Mouse (Mus musculus) granulocyte monocyte progenitor cell, adult 5-6 weeks (primary cell): ENCODE results near the gene Zcchc24. TPM values are rescaled to one million over a fixed set of nuclear protein-coding genes. Genes with fewer than 3 reads are reported as not detected.

Experiments used
- ATAC-seq: replicated peaks from 2 replicates; pipeline ENCODE4 v1.8.0; 2016; ENCODE audit warnings: mild to moderate bottlenecking, moderate TSS enrichment, inconsistent platforms; ENCODE audit not compliant: poor library complexity, severe bottlenecking
- total RNA-seq, 2 experiments: library from RNA; stranded (forward) in 1 of 2; stranded (reverse) in 1 of 2; fragments of 200-712, 200-1000 nt in 1 of 2; fragments of >200 nt in 1 of 2; fragmentation: Nextera tagmentation in 1 of 2; gene quantifications; 2 replicates each; pipeline ENCODE4 v1.2.3; 2014 to 2017

Zcchc24 gene
- total RNA-seq, 2 experiments from 2014 or later, result 0.54 to 1.3 TPM

DNA sequence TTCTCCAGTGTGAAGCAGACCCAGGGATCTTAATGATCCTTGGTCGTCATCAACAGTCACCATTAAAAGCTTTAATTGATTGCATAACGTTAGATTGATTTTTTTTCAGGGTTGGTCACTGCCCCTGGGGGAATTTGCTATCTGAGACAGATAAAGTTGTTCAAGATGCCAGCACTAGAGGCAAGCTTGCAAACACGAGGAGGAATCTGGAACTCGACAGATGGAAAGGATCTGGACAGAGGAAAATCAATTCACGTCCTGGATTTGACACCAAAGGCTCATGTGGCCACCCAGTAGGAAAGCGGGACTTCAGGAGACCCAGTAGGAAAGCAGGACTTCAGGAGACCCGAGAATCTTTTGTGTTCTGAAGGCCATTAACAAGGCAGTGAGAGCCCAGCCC is 14.4 kb upstream of the Zcchc24 start:
- no peak for ATAC-seq

DNA sequence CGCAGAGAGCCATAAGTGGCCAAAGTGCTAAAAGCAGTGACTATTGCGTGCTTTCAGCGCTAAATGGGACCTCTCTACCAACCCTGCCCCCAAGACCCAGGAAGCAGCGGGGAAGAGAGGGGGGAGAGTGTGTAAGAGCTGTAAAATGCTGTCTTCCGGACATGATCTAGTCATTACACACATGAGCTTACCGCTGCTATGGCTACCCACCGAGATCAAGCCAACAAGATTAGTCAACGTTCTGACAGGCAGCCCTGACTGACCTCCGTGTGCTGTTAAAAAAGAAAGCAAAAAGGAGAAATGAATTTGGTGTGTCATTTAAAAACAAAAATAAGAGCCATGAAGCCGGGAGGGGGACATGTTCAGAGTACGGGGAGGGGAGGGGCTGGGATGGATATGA is 11.8 kb upstream of the Zcchc24 start:
- peak; percentile 93 for ATAC-seq

DNA sequence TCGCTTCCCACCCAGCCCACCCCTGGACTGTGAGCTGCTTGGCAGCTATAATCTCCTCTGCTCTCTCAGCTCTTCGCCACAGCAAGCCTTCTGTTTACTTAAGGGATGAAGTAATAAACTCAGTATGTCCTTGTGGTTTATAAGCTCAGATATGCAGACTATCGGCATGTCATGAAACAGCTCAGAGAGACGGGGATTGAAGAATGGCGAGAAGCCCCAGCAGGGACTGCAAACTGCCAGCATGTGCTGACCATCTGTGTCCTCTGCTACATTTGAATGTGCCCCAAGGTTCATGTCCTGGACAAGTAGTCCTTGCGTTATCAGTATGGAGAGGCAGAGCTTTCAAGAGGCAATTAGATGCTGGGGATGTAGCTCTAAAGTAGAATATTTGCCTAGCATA is 7.5 kb upstream of the Zcchc24 start:
- no peak for ATAC-seq

DNA sequence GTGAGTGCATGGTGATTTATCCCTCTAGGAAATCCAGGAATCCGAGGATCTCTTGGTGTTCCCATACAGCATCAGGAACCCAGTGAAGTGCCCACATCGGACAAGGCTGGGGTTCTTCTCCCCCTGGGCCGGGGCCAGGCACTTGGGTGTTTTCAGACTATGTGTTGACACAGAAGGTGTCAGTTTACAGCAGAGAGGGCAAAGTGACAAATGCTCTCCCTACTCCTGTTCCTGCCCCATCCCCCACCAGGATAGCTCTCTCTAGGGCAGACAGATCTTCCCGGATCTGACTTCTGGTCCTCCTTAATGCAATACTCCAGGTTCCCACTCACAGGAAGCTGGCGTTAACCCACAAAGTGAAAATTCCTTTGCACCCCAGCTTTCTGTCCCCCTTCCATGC is 5.3 kb upstream of the Zcchc24 start:
- ATAC-seq, result no peak

DNA sequence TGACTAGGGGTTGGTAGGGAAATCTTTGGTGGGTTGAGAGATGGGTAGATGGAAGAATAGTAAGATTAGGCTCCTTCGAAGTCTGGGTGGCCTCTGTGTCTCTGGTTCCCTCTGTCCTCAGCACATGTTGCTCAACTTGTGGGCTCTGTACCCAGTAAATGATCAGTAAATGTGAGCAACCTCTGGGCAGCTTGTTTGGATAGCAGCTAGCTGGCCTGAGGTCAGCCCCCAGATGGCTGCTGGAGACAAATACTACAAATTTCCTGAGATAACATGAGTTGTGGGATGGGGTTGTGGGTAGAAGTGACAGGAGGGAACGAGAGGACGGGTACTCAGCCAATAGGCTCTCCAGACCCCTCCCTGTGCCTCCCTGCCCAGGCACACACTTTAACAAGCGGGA is 4.2 kb upstream of the Zcchc24 start:
- ATAC-seq, result no peak

DNA sequence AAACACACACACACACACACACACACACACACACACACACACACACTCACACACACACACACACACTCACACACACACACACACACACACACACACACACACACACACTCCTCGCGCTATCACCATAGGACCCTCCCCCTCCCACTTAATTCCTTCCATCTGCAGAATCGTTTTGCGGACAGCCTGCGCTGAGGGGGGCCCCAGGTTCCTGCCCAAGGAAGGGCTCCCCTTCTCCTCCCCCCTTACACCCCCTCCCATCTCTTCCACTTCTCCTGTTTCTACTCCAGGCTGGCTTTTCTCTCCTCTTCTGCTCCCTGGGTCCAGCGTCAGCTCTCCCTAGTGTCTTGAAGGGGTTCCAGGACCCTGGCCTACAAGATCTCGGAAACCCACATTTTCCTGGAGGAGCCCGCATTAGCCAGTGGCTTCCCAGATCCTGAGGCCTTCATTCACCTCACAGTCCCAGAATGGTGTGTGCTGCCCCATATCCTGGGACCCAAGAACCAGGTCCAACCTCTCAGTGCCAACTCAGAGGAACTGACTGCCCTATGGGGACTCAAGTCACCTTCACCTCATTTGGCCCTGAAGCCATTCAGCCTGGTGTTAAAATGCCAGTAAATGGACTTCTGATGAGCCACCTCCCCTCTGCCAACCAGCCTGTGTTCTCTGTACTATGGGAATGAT is 927 bp upstream of the Zcchc24 start:
- ATAC-seq, result no peak

DNA sequence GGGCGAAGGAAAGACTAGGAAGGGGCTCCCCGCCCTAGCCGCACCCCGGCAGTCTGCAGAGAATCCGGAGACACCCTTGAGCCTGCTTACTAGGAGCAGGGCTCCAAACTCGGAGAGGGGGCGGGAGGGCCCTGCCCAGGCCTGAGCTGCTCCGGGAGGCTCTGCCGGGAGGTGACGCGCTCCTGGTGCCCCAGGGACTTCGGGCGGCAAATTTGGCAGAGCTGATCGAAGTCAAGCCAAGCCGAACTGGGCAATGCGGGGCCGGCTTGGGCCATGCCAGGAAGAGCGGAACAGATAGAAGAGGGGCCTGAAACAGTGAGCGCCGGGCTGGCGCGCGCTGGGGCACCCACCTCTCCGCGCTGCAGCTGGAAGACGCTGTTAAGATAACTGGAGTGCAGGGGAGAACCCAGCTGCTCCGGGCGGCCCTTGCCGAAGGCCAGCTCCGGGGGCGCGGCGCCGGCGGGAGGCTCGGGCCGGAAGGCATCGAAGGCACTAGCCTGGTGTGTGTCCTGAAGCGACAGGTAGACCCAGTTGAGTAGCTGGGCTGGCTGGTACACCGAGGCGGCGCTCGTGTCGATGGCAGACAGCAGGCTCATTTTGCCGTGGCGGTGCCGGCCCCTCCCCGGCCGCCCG is 462 bp downstream of the Zcchc24 start:
- ATAC-seq, result peak; percentile 34

DNA sequence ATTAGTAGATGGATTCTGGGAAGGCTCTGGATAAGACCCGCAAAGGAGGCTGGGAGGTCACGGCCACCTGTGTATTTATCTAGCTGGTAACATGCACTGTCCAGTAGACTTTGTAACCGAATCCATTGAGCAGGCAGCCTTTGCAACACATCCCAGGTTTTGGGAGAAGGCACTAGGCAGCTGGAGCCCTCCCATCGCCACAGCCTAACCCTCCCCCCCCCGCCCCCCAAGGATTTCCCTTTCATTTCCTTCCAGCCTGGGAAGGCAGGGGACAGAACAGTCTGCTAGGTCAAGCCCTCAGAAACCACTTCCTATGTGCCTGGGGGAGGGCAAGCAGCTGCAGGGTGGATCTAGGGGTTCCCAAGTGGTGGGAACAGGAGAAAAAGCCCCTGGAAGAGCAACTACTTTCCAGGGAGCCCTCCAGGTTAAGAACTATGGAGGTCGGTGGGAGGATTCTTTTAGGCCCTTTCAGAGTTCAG is 1.1 kb downstream of the Zcchc24 start:
- peak; percentile 36 for ATAC-seq

DNA sequence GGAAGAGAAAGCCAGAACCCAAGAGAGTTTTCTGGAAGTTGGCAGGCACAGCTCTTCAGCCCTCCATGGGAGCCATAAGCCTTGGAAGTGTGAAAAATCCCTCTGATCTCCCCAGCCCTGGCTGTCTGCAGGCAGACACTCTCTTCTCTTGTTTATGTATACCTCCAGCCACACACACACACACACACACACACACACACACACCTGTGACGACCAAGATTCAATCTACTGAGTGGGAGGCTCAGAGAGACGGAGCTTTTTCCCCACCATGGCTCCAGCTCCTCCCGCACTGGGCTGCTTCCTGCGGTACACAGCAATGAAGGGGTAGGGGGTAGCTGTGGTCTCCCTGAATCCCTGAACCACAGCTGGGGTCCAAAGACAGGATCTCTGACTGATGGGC is 2.4 kb downstream of the Zcchc24 start:
- ATAC-seq, result no peak

DNA sequence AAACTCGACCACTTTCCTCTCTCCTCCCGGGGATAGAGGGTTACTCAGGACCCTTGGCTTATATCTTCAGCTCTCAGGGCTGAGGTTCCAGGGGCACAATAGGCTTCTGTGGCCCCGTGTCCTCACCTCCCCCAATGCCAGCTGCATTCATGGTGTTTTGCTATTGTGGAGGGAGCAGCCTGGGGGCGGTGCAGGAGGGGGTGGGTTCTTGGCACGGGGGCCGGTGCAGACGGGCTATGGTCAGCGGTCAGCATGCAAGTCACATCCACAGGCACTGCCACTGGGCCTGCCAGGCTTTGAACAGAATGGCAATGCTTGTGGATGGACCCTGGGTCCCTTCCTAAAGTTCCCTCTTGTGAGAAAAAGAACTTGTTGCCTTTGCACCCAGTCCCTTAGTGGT is 2.9 kb downstream of the Zcchc24 start:
- ATAC-seq, result no peak

DNA sequence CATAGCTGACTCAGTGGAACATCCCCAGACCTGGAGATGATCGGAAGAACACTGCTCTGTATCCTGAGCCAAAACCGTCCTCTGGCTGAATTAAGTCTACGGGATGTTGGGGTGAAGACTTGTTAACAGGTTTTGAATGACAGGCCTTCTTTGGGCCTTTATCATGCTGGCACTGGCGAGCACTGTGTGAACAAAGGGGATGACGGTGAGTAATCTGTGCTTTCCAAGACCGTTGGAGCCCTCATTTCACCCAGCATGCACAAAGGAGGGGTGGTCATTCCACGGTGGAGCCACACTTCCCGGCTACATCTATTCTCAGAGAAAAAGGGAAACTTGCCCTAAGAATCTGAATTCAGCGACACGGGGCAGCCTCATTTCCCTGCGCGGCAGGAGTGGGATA is 3.7 kb downstream of the Zcchc24 start:
- ATAC-seq, result no peak

DNA sequence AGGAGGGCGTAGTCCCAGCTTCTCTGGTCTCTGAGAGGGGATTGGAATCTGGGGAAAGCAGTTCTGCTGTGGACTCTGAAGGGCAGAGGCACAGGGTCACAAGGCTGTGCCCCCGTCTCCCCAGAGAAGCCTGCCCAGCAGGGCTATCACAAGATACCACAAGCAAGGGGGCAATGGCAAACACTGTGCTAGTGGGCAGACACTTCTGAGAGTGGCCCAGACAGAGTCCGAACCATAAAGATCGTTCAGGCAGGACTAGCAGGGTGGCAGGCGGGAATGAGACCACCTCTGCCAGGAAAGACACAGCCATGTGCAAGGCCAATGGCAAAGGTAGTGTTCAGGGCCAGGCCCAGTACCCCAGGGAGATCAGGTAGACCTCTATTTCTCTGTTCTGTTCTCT is 7.7 kb downstream of the Zcchc24 start:
- no peak for ATAC-seq

DNA sequence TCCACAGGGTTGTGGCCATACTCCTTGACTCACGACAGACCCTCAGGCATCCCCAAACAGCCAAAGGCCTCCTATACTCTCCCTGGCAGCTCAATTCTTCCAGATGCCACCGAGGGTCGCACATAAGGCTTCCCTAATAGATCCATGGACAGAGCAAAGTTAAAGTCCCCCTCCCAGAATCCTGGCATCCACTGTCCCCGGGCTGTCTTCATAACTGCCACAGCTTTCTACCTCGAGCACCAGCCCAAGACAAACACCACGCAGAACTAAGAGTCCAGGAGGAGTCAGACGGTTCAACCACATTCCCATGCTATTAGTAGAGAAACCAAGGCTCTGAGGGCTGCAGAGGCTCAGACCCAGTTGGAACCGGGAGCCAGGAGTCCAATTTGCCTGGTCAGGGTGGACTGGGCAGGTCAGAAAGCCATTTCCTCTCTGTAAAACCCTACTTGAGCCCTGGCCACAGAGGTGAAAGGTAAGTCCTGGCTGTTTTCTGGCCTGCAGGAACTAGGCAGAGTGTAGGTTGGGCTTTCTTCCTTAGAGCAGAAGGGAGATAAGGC is 8.8 kb downstream of the Zcchc24 start:
- ATAC-seq, result no peak

DNA sequence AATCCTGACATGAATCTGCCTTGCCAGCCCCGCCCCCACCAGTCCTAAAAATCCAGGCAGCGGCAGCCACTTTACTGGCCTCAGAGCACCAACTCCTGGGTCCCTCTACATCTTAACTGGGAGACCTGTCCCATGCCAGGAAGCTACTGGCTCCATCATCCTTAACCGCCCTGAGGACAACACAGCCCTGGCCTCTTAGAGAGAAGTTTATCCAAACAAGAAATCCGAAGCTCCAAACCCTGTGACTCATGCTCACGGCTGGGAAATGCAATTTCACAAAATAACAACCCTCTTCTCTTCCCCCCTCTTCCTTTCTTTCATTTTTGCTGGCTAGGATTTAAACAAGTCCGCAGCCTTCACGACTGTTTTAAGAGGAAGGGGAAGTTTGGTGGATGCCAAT is 9.3 kb downstream of the Zcchc24 start:
- peak; percentile 50 for ATAC-seq

DNA sequence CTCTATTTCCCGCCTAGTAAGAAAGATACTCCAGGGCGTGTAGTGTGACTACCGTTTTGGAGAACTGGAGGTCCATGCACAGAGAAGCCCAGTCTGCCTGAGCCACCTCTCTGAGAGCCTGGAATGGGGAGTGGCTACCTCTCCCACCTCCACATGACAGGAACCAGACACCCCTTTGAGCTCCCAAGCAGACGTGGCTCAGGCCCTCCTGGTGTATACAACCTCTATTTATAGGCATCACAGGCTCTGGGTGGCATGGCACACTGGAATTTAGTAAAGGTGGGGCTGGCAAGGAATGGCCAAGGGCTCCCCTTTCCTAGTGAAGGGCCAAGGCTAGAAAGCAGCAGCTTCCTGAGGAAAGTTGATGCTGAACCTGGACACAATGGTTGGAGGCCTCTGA is 10.9 kb downstream of the Zcchc24 start:
- no peak for ATAC-seq

DNA sequence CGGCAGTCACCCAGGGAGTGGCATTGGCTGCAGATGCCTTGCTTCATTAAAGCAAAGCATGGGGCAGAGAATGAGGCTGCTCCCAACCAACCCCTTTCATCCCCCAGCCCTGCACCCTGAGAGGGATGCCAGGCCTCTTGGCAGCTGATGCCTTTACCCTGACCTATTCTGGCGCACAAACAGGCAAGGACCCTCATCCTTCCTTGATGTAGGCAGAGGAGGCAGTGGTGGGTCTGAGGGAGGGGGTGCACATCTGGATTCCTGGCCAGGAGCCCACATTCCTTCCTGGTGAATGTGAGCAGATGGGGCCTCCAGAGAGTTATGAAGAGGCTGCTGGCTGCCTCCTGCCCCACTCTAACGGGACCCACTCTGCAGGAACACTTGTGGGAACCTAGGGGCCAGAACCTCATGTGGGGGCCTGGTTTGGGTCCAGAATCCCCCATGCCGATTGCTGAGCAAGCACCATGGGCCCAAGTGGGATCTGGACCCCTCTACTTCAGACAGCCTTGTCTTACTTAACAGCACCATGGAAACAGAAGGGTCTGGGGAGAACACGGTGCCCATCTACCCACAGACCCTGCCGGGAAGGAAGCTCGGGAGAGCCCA is 12.4 kb downstream of the Zcchc24 start:
- ATAC-seq, result no peak

DNA sequence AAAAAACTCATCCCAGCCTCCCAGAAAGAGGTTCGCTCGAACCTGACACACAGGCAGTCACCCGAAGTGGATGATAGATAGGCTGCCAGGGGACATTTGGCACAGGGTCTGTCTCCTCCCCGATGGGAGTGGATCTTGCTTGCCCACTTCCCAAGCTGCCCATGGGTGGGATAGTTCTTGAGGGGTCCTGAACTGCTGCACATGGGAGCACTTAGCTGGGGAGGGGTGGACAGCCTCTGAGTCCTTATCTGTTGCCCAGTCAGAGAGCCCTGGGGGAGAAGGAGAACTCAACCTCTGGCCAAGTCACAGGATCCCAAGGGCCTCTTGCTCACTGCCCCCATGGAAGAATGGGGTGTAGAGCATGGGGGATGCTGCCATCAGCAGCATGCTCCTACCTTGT is 13.3 kb downstream of the Zcchc24 start:
- ATAC-seq, result no peak

DNA sequence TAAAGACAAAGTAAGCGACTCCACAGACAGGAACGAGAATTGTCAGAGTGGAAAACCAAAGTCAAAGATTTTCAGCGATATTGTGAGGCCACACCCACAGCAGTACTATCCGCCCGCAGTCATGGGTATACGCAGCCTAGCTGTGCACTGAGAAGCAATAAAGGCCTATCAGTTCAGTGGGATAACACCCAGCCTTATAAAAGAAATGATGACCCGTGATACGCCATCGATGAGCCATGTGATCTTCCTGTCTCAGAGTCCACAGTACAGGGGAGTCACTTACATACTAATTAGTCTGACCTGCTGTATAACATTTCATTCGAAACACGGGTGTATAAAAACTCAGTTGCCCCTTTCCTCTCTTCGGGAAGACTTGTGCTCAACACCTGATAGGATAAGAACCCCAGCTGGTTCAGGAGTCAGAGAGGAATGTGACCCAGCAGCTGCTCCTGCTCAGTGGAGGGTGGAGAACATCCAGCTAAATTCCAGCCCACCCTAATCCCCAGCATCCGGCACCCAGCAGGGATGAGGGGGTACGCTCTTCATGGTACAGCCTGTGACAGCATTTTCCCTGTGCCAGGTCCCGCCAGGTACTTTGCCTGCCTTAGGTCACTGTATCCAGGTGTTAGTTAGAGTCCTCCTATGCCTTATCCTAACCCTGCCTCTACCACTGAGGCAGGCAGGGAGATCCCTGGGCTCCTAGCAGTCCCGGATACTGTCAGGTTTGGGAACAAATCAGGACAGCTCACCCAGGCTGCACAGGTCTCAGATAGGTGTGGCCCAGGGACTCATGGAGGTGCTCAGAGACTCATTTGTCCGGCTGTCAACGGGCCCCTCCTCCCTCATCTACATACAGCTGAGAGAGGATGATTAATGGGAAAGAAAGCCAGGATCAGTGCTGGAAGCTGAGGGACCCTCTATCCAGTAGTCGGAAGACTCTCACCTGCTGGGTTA is 14.0 kb downstream of the Zcchc24 start:
- no peak for ATAC-seq

DNA sequence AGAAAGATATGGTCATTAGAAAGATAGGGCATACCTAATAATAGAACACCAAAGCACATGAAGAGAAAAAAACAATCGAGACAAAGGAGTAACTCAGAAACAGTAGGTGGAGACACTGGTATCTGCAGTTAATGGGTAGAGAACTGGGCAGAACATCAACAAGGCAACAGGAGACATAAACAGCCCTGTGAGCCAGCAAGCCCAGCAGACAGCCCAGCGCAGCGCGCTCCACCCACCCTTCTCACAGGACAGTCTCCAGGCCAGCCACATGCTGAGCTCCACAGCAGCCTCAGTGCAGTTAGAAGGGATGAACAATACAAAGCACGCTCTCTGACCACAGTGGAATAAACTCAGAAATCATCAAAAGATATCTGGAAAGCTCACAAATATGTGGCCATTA is 15.8 kb downstream of the Zcchc24 start:
- no peak for ATAC-seq

DNA sequence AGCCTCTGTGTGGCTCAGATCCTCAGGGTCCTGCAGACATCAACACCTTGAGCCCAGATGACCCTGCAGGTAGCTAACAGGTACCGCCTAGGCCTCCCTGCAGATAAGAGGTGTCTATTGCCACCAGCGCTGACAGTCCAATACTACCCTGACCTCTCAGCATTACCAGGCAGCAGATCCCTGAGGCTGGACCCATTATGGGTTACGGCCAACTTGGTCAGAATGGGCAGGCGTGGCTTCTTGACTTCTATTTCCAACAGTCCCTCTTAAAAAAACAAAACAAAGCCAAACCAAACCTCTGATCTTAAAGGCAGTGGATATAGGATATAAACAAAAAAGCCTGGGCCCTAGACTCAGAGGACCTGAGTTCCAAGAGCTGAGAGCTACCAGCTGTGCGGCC is 17.8 kb downstream of the Zcchc24 start:
- ATAC-seq, result no peak
